Mouse (Mus musculus): ENCODE results near the gene Pcp4.

The Pcp4 gene

GRCm38 (mm10) chr16:96488038-96488437 is 20.6 kb downstream of the Pcp4 start:
- 87% methylated on average over 5 of the region's 5 CpGs for whole genome bisulfite sequencing

DNA sequence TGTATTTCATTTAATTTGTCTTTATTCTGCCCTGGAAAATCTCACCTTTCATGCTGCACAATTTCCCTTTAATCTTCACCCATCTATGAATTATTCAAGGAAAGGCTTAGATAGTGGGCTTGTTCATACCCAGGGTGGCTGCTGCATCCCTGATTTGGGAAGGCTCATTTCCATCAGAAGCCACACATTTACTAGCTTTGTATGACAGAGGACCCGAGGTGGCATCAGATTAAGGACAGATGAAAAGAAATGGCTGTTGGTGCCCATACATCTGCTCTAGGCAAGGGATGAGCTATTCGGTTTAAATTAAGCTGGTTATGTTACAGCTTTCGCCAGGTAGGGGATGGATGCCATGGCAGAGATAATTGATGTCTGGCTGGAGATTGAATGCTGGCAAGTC is 24.1 kb downstream of the Pcp4 start:
- WGBS, result 63% methylated on average over 3 of the region's 3 CpGs

- WGBS, result 51% methylated on average over 6 of the region's 6 CpGs
Observed at GRCm38 (mm10) chr16:96494079-96494478, 26.7 kb downstream of the Pcp4 start.

GRCm38 (mm10) chr16:96498951-96499350 is 31.5 kb downstream of the Pcp4 start:
- WGBS, result 43% methylated on average over 7 of the region's 7 CpGs

DNA sequence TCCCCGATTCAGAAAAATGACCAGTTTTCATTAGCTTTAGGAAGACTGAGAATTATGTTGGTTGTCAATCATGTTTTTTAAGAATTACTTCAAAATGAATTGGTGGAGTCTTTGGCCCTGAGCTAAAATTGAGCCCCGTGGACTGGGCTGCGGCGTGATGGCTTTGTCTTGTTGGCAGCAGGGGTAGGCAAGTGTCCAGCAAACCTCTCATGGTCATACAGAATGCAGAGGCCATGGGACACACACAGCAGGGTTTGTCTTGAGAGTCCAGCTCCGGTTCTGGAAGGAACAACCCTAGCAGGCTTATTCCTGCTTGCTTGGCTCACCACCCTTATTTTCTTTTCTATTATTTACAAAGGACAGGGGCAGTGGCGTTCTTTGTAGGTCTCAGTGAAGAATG is 33.8 kb downstream of the Pcp4 start:
- 71% methylated on average over 6 of the region's 6 CpGs for WGBS

GRCm38 (mm10) chr16:96502586-96502985 is 35.2 kb downstream of the Pcp4 start:
- 53% methylated on average over 3 of the region's 3 CpGs for WGBS

GRCm38 (mm10) chr16:96514466-96514865 is 47.1 kb downstream of the Pcp4 start:
- WGBS, result 69% methylated on average over 3 of the region's 3 CpGs

DNA sequence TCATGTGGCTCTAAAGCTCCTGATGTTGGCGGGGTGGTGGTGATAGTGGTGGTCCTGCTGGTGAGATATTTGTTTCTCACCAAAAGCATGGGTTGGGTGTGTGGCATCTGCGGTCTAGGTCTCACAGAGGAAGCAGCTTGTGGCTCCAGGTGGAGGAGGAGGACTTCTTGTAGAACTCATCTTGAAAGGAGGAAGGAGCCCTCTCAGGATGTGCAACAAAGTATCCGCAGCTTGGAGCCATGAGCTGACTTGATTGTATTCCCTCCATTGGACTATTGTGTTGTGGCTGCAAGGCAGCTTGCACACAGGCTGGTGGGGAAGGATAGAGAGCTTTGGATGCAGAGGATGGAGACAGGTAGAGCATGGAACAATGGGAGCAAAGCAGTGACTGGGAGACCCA is 60.1 kb downstream of the Pcp4 start:
- 96% methylated on average over 3 of the region's 3 CpGs for WGBS

GRCm38 (mm10) chr16:96528471-96528870 is 61.1 kb downstream of the Pcp4 start:
- WGBS, result 41% methylated on average over 4 of the region's 4 CpGs

- WGBS, result 81% methylated on average over 9 of the region's 9 CpGs
Observed at GRCm38 (mm10) chr16:96529896-96530568, 62.6 kb downstream of the Pcp4 start.

GRCm38 (mm10) chr16:96530569-96530898 is 63.1 kb downstream of the Pcp4 start:
- 73% methylated on average over 3 of the region's 3 CpGs for WGBS

- WGBS, result 89% methylated on average over 4 of the region's 4 CpGs
Observed at GRCm38 (mm10) chr16:96531029-96531428, 63.6 kb downstream of the Pcp4 start.

DNA sequence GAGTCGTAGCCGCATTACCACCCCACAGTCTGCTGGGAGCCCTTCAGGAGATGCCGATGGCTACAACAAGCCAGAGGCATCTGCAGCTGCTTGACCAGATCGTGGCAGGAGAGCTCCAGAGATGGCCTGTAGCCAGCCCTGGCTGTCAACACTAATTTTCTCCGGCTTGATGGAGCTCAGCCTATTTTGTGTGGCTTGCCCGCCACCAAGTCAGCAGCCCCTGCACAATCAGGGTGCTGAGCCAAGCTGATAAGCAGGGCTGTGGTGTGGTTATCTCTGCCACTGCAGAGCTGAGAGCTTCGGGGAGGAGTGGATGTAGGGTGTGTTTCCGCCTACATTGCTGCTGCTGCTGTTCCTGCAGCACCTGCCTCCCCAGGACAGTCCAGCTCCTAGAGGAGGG is 66.3 kb downstream of the Pcp4 start:
- WGBS, result 54% methylated on average over 8 of the region's 8 CpGs

DNA sequence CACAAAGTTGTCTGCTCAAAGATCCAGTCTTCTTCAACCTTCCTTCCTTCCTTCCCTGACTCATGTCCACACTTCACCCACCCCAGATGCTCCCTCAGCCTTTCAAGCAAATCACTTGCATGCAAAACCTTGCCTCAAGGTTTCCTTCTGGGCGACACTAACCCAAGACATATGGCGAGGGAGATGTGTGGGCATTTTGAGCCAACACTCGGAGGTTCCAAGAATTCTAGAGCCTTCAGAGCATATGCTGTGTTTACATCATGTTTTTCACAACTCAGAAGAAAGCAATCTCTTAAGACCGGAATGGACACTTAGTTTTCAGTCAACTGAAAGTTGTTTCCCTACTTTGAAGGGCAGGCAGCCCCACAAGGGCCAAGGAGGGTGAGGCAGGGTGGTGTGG is 67.9 kb downstream of the Pcp4 start:
- 62% methylated on average over 4 of the region's 4 CpGs for WGBS

GRCm38 (mm10) chr16:96539091-96539490 is 71.7 kb downstream of the Pcp4 start:
- WGBS, result 50% methylated on average over 4 of the region's 4 CpGs

DNA sequence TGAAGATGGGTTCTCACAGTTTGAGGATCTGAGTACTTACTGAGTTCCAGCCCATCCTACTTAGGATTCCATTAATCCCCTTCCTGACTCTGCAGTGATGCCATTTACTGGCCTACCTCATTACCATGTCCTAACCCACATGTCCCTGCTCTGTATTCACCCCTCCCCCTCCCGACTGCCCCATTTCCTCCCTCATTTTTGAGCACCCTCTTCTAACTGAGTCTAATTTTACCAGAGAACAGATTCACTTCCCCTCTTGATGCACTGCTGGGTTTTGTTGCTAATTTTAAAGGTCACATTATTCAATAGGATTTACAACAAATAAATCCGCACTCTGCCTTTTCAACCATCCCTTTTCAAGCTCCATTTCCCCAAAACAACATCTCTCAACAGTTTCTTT is 73.7 kb downstream of the Pcp4 start:
- 53% methylated on average over 2 of the region's 2 CpGs for WGBS

- WGBS, result 90% methylated on average over 2 of the region's 2 CpGs
Observed at GRCm38 (mm10) chr16:96552680-96553079, 85.3 kb downstream of the Pcp4 start.

- WGBS, result 51% methylated on average over 4 of the region's 4 CpGs
Observed at GRCm38 (mm10) chr16:96555412-96555811, 88.0 kb downstream of the Pcp4 start.

- 81% methylated on average over 3 of the region's 3 CpGs for WGBS
Observed at GRCm38 (mm10) chr16:96556621-96557020, 89.2 kb downstream of the Pcp4 start.

DNA sequence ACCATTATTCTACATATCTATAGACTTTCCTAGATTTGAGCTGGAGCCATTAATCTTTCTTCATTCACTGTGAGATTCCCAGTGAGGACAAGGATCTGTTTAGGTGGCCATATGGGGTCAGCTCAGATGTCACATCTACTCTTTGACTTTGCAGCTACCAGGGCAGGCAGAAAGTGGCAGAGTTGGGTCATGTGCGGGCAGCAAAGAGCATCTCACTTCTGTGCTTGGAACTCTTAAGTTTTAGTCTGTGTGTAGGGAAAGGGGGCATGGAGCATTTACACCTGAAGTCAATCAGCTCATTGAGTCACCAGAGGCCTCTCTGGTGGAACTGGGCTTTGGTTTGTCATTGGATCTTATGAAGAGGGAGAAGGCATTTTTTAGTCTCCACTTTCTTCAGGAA is 90.9 kb downstream of the Pcp4 start:
- 97% methylated on average over 1 of the region's 1 CpGs for WGBS

DNA sequence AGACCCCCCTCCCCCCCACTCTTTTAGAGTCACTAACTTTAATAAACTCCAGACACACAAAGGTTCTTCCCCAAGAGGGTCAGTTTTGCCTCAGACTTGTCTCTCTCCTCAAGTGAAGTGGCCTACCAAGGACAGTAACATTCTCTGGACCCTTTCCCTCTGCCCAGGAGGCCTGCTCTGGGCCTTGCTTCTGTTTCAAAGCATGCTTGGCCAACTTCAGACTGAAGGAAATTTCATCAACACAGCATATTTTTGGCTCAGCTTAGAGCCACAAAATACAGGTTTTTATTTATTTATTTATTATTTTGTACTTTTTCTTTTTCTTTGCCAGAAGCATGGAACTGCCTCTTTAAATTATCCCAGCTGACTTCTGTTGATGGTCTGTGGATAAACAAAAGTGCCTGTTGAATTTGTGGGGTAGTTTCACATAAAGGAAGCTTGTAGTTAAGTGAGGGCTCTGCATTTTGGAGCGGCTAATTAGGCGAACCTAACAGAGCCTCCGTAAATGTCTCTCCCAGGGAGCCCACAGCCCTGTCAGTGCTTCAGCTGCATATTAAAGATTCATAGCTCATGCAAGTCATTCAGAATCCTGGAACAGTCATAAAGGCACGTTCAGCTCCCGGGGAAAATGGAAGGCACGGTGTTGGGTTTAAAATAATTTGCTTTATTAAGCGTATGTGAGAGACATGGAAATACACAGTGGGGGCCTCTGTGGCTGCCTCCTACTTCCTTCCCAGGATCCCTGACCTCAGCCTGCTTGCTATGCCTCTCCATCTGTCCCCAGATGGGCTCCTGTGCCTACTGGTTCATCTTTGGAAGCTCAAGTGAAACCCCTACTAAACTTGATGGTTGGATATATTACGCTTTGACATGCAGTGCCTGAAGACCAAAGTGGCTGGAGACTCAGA is 96.2 kb downstream of the Pcp4 start:
- WGBS, result 61% methylated on average over 8 of the region's 8 CpGs

DNA sequence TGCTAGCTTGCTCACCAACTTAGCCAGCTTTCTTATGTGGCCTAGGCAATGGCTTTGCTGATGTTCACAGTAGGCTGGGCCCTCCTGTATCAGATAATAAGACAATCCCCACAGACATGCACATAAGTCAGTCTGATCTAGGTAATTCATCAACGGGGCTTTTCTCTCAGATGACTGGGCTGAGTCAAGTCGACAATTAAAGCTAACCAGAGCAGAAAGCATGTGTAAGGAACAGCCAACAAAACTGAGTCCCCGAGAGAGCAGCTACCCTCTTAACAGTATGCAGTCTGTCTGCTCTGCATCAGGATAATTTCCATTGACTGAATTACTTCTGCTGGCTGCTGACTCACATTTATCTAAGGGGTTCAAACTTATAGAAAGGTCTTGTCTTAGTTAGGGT is 100.0 kb downstream of the Pcp4 start:
- WGBS, result 76% methylated on average over 3 of the region's 3 CpGs
